Mouse (Mus musculus): ENCODE results near the gene Sgce. TPM values are rescaled to one million over a fixed set of nuclear protein-coding genes. Genes with fewer than 3 reads are reported as not detected.
"Not testable (repeated sequence)": the region's sequence is repeated elsewhere in the genome, so short reads cannot be mapped to it uniquely, and the experiment has no call there.

Gene Sgce
- 4.8 and 5.4 TPM in 2 replicates for polyA plus RNA-seq (2012; rRNA removed)

GRCm38 (mm10) chr6:4746696-4747439 is at the start of gene Sgce, which contains the start of gene Peg10:
TSS of gene Sgce (minus strand) at chr6:4747207.
TSS of gene Peg10 (plus strand) at chr6:4747306.
- peak; percentile 76 for TF ChIP-seq CTCF (IDR thresholded peaks at IDR 0.05; ENCODE audit: control insufficient read depth, insufficient read depth, insufficient replicate concordance, low read depth, low read length)
- no peak for TF ChIP-seq POLR2A (IDR thresholded peaks at IDR 0.05; ENCODE audit: control insufficient read depth, low read depth, low read length)
- Histone ChIP-seq H3K27me3 (ENCODE audit: control insufficient read depth, insufficient read depth, low read length) (no peaks in the 10 kb centered on the region), H3K27ac (ENCODE audit: control insufficient read depth, insufficient read depth, low read depth, low read length) (peak within 1 kb of the TSS; percentile 50), H3K4me1 (ENCODE audit: control insufficient read depth, insufficient read depth, low read length) (peaks cover 18% of the 10 kb centered on the region), H3K4me3 (ENCODE audit: control insufficient read depth, low read depth, low read length) (peak within 1 kb of the TSS; percentile 81), H3K36me3 (ENCODE audit: control insufficient read depth, insufficient read depth, low read length) (no peaks in the 10 kb centered on the region)

DNA sequence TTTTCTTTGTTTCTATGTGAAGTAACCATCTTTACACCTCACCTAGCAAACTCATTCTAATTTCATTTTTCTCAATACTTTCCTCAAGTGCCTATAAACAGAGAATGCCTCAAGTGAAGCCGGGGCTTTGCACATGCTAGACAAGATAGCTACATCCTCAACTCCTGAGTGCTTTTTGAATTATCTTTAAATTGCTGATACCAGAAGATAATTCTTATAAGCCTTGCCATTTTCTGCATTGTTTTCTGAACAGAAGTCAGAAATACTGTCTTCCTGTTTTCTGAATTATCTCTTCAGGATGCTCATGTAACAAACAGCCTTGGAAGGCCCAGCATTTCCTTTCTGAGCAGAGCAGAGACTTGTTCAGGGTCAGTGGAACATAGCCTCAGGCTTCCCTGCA is 49.3 kb upstream of the Sgce start:
- no peak overlapping the region for H3K27ac ChIP-seq (ENCODE audit: control insufficient read depth, insufficient read depth, low read depth, low read length)
- no peaks in the 10 kb centered on the region for H3K36me3 ChIP-seq (ENCODE audit: control insufficient read depth, insufficient read depth, low read length)
- no peak overlapping the region for H3K4me3 ChIP-seq (ENCODE audit: control insufficient read depth, low read depth, low read length)
- no peaks in the 10 kb centered on the region for H3K4me1 ChIP-seq (ENCODE audit: control insufficient read depth, insufficient read depth, low read length)
- no peaks in the 10 kb centered on the region for H3K27me3 ChIP-seq (ENCODE audit: control insufficient read depth, insufficient read depth, low read length)
- TF ChIP-seq POLR2A (IDR thresholded peaks at IDR 0.05; ENCODE audit: control insufficient read depth, low read depth, low read length) (no peak), CTCF (IDR thresholded peaks at IDR 0.05; ENCODE audit: control insufficient read depth, insufficient read depth, insufficient replicate concordance, low read depth, low read length) (no peak)

DNA sequence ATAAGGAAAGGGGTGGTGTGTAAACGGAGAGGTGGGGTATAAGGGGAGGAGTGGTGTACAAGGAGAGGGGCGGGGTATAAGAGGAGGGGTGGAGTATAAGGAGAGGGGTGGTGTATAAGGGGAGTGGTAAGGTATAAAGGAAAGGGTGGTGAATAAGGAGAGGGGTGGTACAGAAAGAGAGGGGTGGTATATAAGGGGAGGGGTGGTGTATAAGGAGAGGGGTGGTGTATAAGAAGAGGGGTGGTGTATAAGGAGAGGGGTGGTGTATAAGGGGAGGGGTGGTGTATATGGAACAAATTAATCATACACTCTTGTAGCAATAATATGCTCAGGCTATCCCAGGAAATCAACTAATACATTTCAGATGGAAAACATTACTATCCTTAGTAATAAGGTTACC is 15.2 kb upstream of the Sgce start:
- H3K4me3 ChIP-seq (ENCODE audit: control insufficient read depth, low read depth, low read length): no peak overlapping the region
- H3K4me1 ChIP-seq (ENCODE audit: control insufficient read depth, insufficient read depth, low read length): no peaks in the 10 kb centered on the region
- no peak for TF ChIP-seq CTCF (IDR thresholded peaks at IDR 0.05; ENCODE audit: control insufficient read depth, insufficient read depth, insufficient replicate concordance, low read depth, low read length)
- no peak for TF ChIP-seq POLR2A (IDR thresholded peaks at IDR 0.05; ENCODE audit: control insufficient read depth, low read depth, low read length)
- H3K27ac ChIP-seq (ENCODE audit: control insufficient read depth, insufficient read depth, low read depth, low read length): no peak overlapping the region
- no peaks in the 10 kb centered on the region for H3K36me3 ChIP-seq (ENCODE audit: control insufficient read depth, insufficient read depth, low read length)
- no peaks in the 10 kb centered on the region for H3K27me3 ChIP-seq (ENCODE audit: control insufficient read depth, insufficient read depth, low read length)

GRCm38 (mm10) chr6:4761415-4762142 is 14.6 kb upstream of the Sgce start:
- H3K27me3 ChIP-seq (ENCODE audit: control insufficient read depth, insufficient read depth, low read length); H3K36me3 ChIP-seq (ENCODE audit: control insufficient read depth, insufficient read depth, low read length); H3K4me3 ChIP-seq (ENCODE audit: control insufficient read depth, low read depth, low read length); H3K4me1 ChIP-seq (ENCODE audit: control insufficient read depth, insufficient read depth, low read length); H3K27ac ChIP-seq (ENCODE audit: control insufficient read depth, insufficient read depth, low read depth, low read length): not testable (repeated sequence)

- Histone ChIP-seq H3K4me3 (ENCODE audit: control insufficient read depth, low read depth, low read length) (no peak overlapping the region), H3K36me3 (ENCODE audit: control insufficient read depth, insufficient read depth, low read length) (no peaks in the 10 kb centered on the region)
Observed at GRCm38 (mm10) chr6:4754886-4755285, 7.9 kb upstream of the Sgce start.

GRCm38 (mm10) chr6:4754286-4754685 is 7.3 kb upstream of the Sgce start:
- Histone ChIP-seq H3K36me3 (ENCODE audit: control insufficient read depth, insufficient read depth, low read length) (no peaks in the 10 kb centered on the region), H3K27me3 (ENCODE audit: control insufficient read depth, insufficient read depth, low read length) (no peaks in the 10 kb centered on the region), H3K4me3 (ENCODE audit: control insufficient read depth, low read depth, low read length) (no peak overlapping the region), H3K27ac (ENCODE audit: control insufficient read depth, insufficient read depth, low read depth, low read length) (no peak overlapping the region), H3K4me1 (ENCODE audit: control insufficient read depth, insufficient read depth, low read length) (peaks cover 6% of the 10 kb centered on the region; the same call in 1 of the 2 replicates)
- no peak for TF ChIP-seq POLR2A (IDR thresholded peaks at IDR 0.05; ENCODE audit: control insufficient read depth, low read depth, low read length)
- TF ChIP-seq CTCF (IDR thresholded peaks at IDR 0.05; ENCODE audit: control insufficient read depth, insufficient read depth, insufficient replicate concordance, low read depth, low read length): no peak

More at GRCm38 (mm10) chr6:4754886-4755285, 7.9 kb upstream of the Sgce start:
- H3K4me1 ChIP-seq (ENCODE audit: control insufficient read depth, insufficient read depth, low read length): peaks cover 6% of the 10 kb centered on the region; the same call in 1 of the 2 replicates
- H3K27me3 ChIP-seq (ENCODE audit: control insufficient read depth, insufficient read depth, low read length): no peaks in the 10 kb centered on the region
- no peak for TF ChIP-seq CTCF (IDR thresholded peaks at IDR 0.05; ENCODE audit: control insufficient read depth, insufficient read depth, insufficient replicate concordance, low read depth, low read length)
- TF ChIP-seq POLR2A (IDR thresholded peaks at IDR 0.05; ENCODE audit: control insufficient read depth, low read depth, low read length): no peak
- no peak overlapping the region for H3K27ac ChIP-seq (ENCODE audit: control insufficient read depth, insufficient read depth, low read depth, low read length)

- no peaks in the 10 kb centered on the region for H3K27me3 ChIP-seq (ENCODE audit: control insufficient read depth, insufficient read depth, low read length)
- TF ChIP-seq CTCF (IDR thresholded peaks at IDR 0.05; ENCODE audit: control insufficient read depth, insufficient read depth, insufficient replicate concordance, low read depth, low read length) (no peak), POLR2A (IDR thresholded peaks at IDR 0.05; ENCODE audit: control insufficient read depth, low read depth, low read length) (no peak)
- peaks cover 20% of the 10 kb centered on the region for H3K4me1 ChIP-seq (ENCODE audit: control insufficient read depth, insufficient read depth, low read length)
- H3K4me3 ChIP-seq (ENCODE audit: control insufficient read depth, low read depth, low read length): no peak overlapping the region
- H3K36me3 ChIP-seq (ENCODE audit: control insufficient read depth, insufficient read depth, low read length): no peaks in the 10 kb centered on the region
- H3K27ac ChIP-seq (ENCODE audit: control insufficient read depth, insufficient read depth, low read depth, low read length): no peak overlapping the region
Observed at GRCm38 (mm10) chr6:4751355-4751754, 4.3 kb upstream of the Sgce start.

Data from testis, adult 2 months (tissue).